Mouse (Mus musculus): ENCODE results near the gene Ddah1. TPM values are rescaled to one million over a fixed set of nuclear protein-coding genes. Genes with fewer than 3 reads are reported as not detected.

Gene Ddah1
- polyA plus RNA-seq, 1 experiment = 20.7 TPM

GRCm38 (mm10) chr3:145923874-145924577, 165.6 kb downstream of the Ddah1 start:
- TF ChIP-seq CTCF (IDR thresholded peaks at IDR 0.05; ENCODE audit: insufficient read depth, low read length) (no peak), POLR2A (IDR thresholded peaks at IDR 0.05; ENCODE audit: borderline replicate concordance, extremely low read depth, low read depth, low read length) (peak; percentile 94; the same call in 1 of the 2 replicates)
- peak overlapping the region; percentile 84 for H3K4me3 ChIP-seq (replicated peaks; ENCODE audit: extremely low read depth, low read depth, low read length)
- peaks cover 10% of the 10 kb centered on the region for H3K4me1 ChIP-seq (ENCODE audit: control insufficient read depth, insufficient read depth, low read length)
- WGBS = under 1% methylated on average over 57 of the region's 58 CpGs
- DNase-seq = peak; percentile 98

- peak; percentile 59 for DNase-seq
- peaks cover 10% of the 10 kb centered on the region for H3K4me1 ChIP-seq (ENCODE audit: control insufficient read depth, insufficient read depth, low read length)
- TF ChIP-seq CTCF (IDR thresholded peaks at IDR 0.05; ENCODE audit: insufficient read depth, low read length) (no peak), POLR2A (IDR thresholded peaks at IDR 0.05; ENCODE audit: borderline replicate concordance, extremely low read depth, low read depth, low read length) (peak; percentile 43; the same call in 1 of the 2 replicates)
- 2% methylated on average over 39 of the region's 39 CpGs for WGBS
- peak overlapping the region; percentile 84 for H3K4me3 ChIP-seq (replicated peaks; ENCODE audit: extremely low read depth, low read depth, low read length)
These were observed 166.3 kb downstream of the Ddah1 start for GRCm38 (mm10) chr3:145924649-145925337.

GRCm38 (mm10) chr3:145925506-145925905, 167.0 kb downstream of the Ddah1 start:
- no peak for TF ChIP-seq POLR2A (IDR thresholded peaks at IDR 0.05; ENCODE audit: borderline replicate concordance, extremely low read depth, low read depth, low read length)
- TF ChIP-seq CTCF (IDR thresholded peaks at IDR 0.05; ENCODE audit: insufficient read depth, low read length) = no peak
- 46% methylated on average over 5 of the region's 5 CpGs for WGBS
- no peak for DNase-seq
- peaks cover 10% of the 10 kb centered on the region for H3K4me1 ChIP-seq (ENCODE audit: control insufficient read depth, insufficient read depth, low read length)
- H3K4me3 ChIP-seq (replicated peaks; ENCODE audit: extremely low read depth, low read depth, low read length) = no peak overlapping the region

GRCm38 (mm10) chr3:145929525-145930400, 171.3 kb downstream of the Ddah1 start:
- DNase-seq = no peak
- Histone ChIP-seq H3K4me1 (ENCODE audit: control insufficient read depth, insufficient read depth, low read length) (peaks cover 7% of the 10 kb centered on the region), H3K4me3 (replicated peaks; ENCODE audit: extremely low read depth, low read depth, low read length) (no peak overlapping the region)
- WGBS = 73% methylated on average over 7 of the region's 7 CpGs
- no peak for TF ChIP-seq CTCF (IDR thresholded peaks at IDR 0.05; ENCODE audit: insufficient read depth, low read length)

GRCm38 (mm10) chr3:145933845-145934244, 175.4 kb downstream of the Ddah1 start:
- TF ChIP-seq POLR2A (IDR thresholded peaks at IDR 0.05; ENCODE audit: borderline replicate concordance, extremely low read depth, low read depth, low read length) (no peak), CTCF (IDR thresholded peaks at IDR 0.05; ENCODE audit: insufficient read depth, low read length) (no peak)
- H3K4me1 ChIP-seq (ENCODE audit: control insufficient read depth, insufficient read depth, low read length) = peaks cover 3% of the 10 kb centered on the region
- DNase-seq = no peak
- no peak overlapping the region for H3K4me3 ChIP-seq (replicated peaks; ENCODE audit: extremely low read depth, low read depth, low read length)
- WGBS = 47% methylated on average over 9 of the region's 9 CpGs

GRCm38 (mm10) chr3:145937505-145938404, 179.3 kb downstream of the Ddah1 start, which contains the start of gene 2410004B18Rik:
2410004B18Rik (plus strand) TSS chr3:145938014.
- H3K4me1 ChIP-seq (ENCODE audit: control insufficient read depth, insufficient read depth, low read length) = peaks cover 11% of the 10 kb centered on the region
- WGBS = 2% methylated on average over 67 of the region's 70 CpGs
- TF ChIP-seq POLR2A (IDR thresholded peaks at IDR 0.05; ENCODE audit: borderline replicate concordance, extremely low read depth, low read depth, low read length) (peak; percentile 93), CTCF (IDR thresholded peaks at IDR 0.05; ENCODE audit: insufficient read depth, low read length) (peak; percentile 78)
- DNase-seq = peak; percentile 91
- H3K4me3 ChIP-seq (replicated peaks; ENCODE audit: extremely low read depth, low read depth, low read length) = peak within 1 kb of the TSS; percentile 94

GRCm38 (mm10) chr3:145938405-145939349, 180.2 kb downstream of the Ddah1 start:
- 15% methylated on average over 50 of the region's 50 CpGs for WGBS
- TF ChIP-seq CTCF (IDR thresholded peaks at IDR 0.05; ENCODE audit: insufficient read depth, low read length) = no peak
- TF ChIP-seq POLR2A (IDR thresholded peaks at IDR 0.05; ENCODE audit: borderline replicate concordance, extremely low read depth, low read depth, low read length) = no peak
- H3K4me3 ChIP-seq (replicated peaks; ENCODE audit: extremely low read depth, low read depth, low read length) = peak overlapping the region; percentile 94
- DNase-seq = no peak
- peaks cover 11% of the 10 kb centered on the region for H3K4me1 ChIP-seq (ENCODE audit: control insufficient read depth, insufficient read depth, low read length)

- no peak overlapping the region for H3K4me3 ChIP-seq (replicated peaks; ENCODE audit: extremely low read depth, low read depth, low read length)
- TF ChIP-seq POLR2A (IDR thresholded peaks at IDR 0.05; ENCODE audit: borderline replicate concordance, extremely low read depth, low read depth, low read length) = no peak
- DNase-seq = no peak
- 66% methylated on average over 12 of the region's 12 CpGs for WGBS
- peaks cover 11% of the 10 kb centered on the region for H3K4me1 ChIP-seq (ENCODE audit: control insufficient read depth, insufficient read depth, low read length)
These were observed 180.9 kb downstream of the Ddah1 start for GRCm38 (mm10) chr3:145939402-145939801.
